8 mouse cellular contexts compared by ENCODE assay signal in the genomic region with DNA sequence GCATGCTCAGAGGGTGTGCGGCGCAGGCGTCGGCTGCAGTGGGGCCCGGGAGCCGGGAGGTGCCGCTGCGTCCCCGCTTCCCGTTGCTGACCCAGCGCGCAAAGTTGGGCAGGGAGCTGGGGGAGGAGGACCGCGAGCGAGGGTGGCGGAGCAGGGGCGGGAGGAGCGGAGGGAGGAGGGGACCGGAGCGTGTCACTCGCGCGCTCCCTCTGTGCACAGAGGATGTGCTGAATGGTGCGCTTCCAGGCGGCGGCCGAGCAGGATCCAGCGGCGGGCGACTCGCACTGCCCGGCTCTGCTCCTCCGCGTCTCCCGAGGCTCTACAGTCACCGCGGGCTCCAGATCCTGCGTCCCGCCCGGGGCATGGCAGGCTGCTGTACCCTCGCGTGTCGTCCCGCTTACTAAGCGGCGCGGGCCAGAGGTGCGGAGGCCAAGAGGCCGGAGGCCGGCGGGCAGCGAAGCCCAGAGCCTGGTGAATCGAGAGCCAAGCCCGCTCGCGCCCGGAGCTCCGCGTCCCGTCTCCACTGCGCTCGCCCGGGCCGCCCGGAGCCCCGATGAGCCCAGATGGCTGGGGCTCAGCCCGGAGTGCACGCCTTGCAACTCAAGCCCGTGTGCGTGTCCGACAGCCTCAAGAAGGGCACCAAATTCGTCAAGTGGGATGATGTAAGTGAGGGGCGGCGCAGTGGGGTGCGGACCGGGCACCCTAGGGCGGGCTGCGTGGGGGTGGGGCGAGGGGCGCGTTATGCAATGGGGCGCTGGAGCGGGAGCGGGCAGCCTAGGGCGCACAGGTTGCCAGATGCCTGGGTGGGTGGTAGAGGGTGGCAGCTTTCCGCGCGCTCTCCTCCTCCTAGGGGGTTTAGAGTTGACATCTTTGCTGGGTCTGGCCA. TPM values are rescaled to one million over a fixed set of nuclear protein-coding genes. Genes with fewer than 3 reads are reported as not detected.
DNase-seq lines count a peak whose midpoint lies in the region; ATAC-seq and TF ChIP-seq lines count a peak whose summit lies in the region.

Gene Plcb1, plus strand, starts transcription at position 98 of the 886 bp plus-strand sequence.

- H3K4me2 ChIP-seq in hindbrain, postnatal 0 days (ENCODE audit: low read depth, low read length), result peak within 1 kb of the TSS; percentile 88

- H3K9me3 ChIP-seq in hindbrain, postnatal 0 days (ENCODE audit: low read length), result no peaks in the 10 kb centered on the region

- ATAC-seq in hindbrain, postnatal 0 days, result peak; percentile 96

- WGBS in hindbrain, postnatal 0 days, result under 1% methylated on average over 79 of the region's 88 CpGs

- DNase-seq in adrenal gland, adult 18-20 months (ENCODE audit: low spot score in 2 of 2), result peak; percentile 89 to 90
- DNase-seq in embryo, embryonic 10 days (ENCODE audit: low spot score), result peak; percentile 93
- DNase-seq in gastrocnemius, postnatal 10 days, result peak; percentile 81
- peak; percentile 93 for DNase-seq in hindbrain, postnatal 0 days (ENCODE audit: low spot score)
- peak; percentile 91 to 92 for DNase-seq in left cerebral cortex, adult 2 months (ENCODE audit: extremely low spot score in 1 of 2, low spot score in 2 of 2)
- DNase-seq in lung, postnatal 36 days, result peak; percentile 90
- DNase-seq in retina, embryonic 14.5 days (ENCODE audit: low spot score), result peak; percentile 86
- peak; percentile 82 for DNase-seq in urinary bladder, postnatal 14 days (ENCODE audit: low spot score)

- H3K4me1 ChIP-seq in hindbrain, postnatal 0 days (ENCODE audit: insufficient read depth, low read length), result 0 out of 2 replicates have a peak, but pooled peaks cover 4% of the 10 kb centered on the region

- TF ChIP-seq CTCF in hindbrain, postnatal 0 days (IDR thresholded peaks at IDR 0.05; ENCODE audit: low read depth), result peak; percentile 78
- TF ChIP-seq CTCF in left cerebral cortex, adult 2 months (IDR thresholded peaks at IDR 0.05), result peak; percentile 95

- no peaks in the 10 kb centered on the region for H3K36me3 ChIP-seq in hindbrain, postnatal 0 days (ENCODE audit: insufficient read depth, low read length)

- intact Hi-C loops in left cerebral cortex, adult 2 months (cut with DNase I), result loop anchor here (2.0 to 5.0 kb wide), 6 partner anchors 51 to 539 kb away; no protein-coding TSS in a partner anchor

- peak within 1 kb of the TSS; percentile 78 for H3K9ac ChIP-seq in hindbrain, postnatal 0 days (replicated peaks; ENCODE audit: low read length)

- H3K27ac ChIP-seq in hindbrain, postnatal 0 days, result peak within 1 kb of the TSS; percentile 75
- peak within 1 kb of the TSS; percentile 99 for H3K27ac ChIP-seq in left cerebral cortex, adult 2 months

- peak within 1 kb of the TSS; percentile 81 for H3K4me3 ChIP-seq in hindbrain, postnatal 0 days (ENCODE audit: low read length)
- H3K4me3 ChIP-seq in left cerebral cortex, adult 2 months, result peak within 1 kb of the TSS; percentile 73

- no peaks in the 10 kb centered on the region for H3K27me3 ChIP-seq in hindbrain, postnatal 0 days (ENCODE audit: insufficient read depth, low read length)

RNA-seq across cellular contexts. Expression of gene Plcb1, which starts in this region (rescaled TPM):
- total RNA-seq in adrenal gland, adult 18-20 months (2021), result 10 to 100 TPM; 51.4 to 88.0 TPM
- total RNA-seq in gastrocnemius, postnatal 10 days (2021), result 1 to 10 TPM; 3.1 to 5.6 TPM
- total RNA-seq in hindbrain, postnatal 0 days (2014; rRNA removed), result 46.8 and 48.8 TPM in 2 replicates
- polyA plus RNA-seq in hindbrain, postnatal 0 days (2015; fragmentation: Nextera tagmentation; extraction: Ambion mirVana), result 47.4 and 51.5 TPM in 2 replicates
- total RNA-seq in left cerebral cortex, adult 2 months (2021), result 100 to 1,000 TPM; 183 to 185 TPM

Comparison
In these comparisons a context has a peak if more than half of its experiments do, and no peak if none do; other contexts are left out.
1. Peak in every context shown above with its lines: DNase-seq, ATAC-seq, H3K4me3 ChIP-seq and H3K27ac ChIP-seq.